Mouse (Mus musculus): ENCODE measurements at regions not wholly inside any gene's neighbourhood (a gene's known extent, or its start where the extent isn't known, plus 50 kb on each side); places are given as distances from the start of the nearest gene placed in this dataset.
A peak's percentile ranks its signal among the peaks of the same experiment; 100 is the strongest.

DNA sequence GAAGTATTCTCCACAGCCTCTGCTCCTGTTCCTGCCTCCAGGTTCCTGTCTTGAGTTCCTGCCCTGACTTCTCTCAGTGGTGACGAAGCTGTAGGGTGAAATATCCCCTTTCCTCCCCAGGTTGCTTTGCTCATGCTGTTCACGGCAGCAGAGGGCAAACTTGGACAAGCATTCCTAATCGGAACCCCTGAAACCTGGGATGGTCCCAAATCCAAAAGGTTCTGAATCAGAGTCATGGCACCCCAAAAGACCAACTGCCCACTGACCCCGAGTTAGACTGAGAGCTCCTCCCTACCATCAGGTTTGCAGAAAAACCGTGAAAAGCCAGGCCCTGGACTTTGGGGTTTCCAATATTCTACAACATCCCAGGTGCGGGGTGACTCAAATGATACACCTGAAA, 128.7 kb upstream of the Spata13 start:
- H3K27me3 ChIP-seq (ENCODE audit: control insufficient read depth, insufficient read depth, low read length), result no peaks in the 10 kb centered on the region
- 89% methylated on average over 6 of the region's 6 CpGs for WGBS
- H3K4me3 ChIP-seq (replicated peaks; ENCODE audit: insufficient read depth, low read depth, low read length), result no peak overlapping the region
- H3K4me1 ChIP-seq (ENCODE audit: control insufficient read depth, insufficient read depth, low read length), result no peaks in the 10 kb centered on the region
- no peak for TF ChIP-seq CTCF (IDR thresholded peaks at IDR 0.05; ENCODE audit: borderline replicate concordance, insufficient read depth, low read depth, low read length)
- no peak for TF ChIP-seq POLR2A (IDR thresholded peaks at IDR 0.05; ENCODE audit: borderline replicate concordance, insufficient read depth, low read length)
- no peak for DNase-seq
- no peak overlapping the region for H3K27ac ChIP-seq (ENCODE audit: insufficient read depth, low read length)

DNA sequence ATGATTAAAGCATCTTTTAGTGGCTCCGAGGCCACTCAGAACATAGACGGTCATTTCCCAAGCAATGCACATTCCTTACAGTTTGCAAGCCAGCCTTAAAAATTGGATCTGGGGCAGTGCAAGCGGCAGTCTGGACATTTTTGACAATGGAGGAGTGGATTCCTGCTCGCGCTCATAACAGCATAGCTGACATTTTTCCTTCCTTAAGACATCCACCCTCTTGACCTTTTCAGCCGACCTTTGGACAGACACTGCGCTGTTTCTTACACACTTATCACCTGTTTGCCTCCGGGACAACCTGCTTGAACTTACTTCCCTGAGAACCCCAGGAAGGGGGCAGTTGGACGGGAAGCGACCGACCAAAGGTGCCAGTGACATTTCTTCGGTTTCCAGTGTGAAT, 127.5 kb upstream of the Spata13 start:
- Histone ChIP-seq H3K4me3 (replicated peaks; ENCODE audit: insufficient read depth, low read depth, low read length) (no peak overlapping the region), H3K4me1 (ENCODE audit: control insufficient read depth, insufficient read depth, low read length) (no peaks in the 10 kb centered on the region), H3K27me3 (ENCODE audit: control insufficient read depth, insufficient read depth, low read length) (no peaks in the 10 kb centered on the region), H3K27ac (ENCODE audit: insufficient read depth, low read length) (no peak overlapping the region)
- WGBS, result 90% methylated on average over 12 of the region's 12 CpGs
- DNase-seq, result no peak
- TF ChIP-seq CTCF (IDR thresholded peaks at IDR 0.05; ENCODE audit: borderline replicate concordance, insufficient read depth, low read depth, low read length) (no peak), POLR2A (IDR thresholded peaks at IDR 0.05; ENCODE audit: borderline replicate concordance, insufficient read depth, low read length) (no peak)

DNA sequence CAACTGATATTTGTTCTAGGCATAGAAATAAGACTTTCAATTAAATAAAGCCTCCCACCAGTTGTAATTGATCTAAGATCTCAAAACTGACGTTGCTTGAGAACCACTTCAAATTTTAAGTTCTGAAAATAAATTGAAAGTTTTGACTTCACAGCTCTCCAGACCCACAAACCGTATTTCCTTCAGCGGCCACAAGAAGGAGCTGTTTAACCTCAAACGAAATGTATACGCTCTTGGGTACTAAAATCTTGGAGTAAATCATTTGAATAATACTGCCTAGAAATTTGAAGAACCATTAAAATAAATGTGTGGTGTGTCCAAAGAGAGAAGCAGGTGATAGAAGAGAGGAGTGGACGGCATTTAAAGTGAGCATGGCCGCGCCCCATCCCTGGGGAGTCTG, 120.2 kb upstream of the Spata13 start:
- H3K4me3 ChIP-seq (replicated peaks; ENCODE audit: insufficient read depth, low read depth, low read length), result no peak overlapping the region
- WGBS, result 28% methylated on average over 8 of the region's 8 CpGs
- H3K4me1 ChIP-seq (ENCODE audit: control insufficient read depth, insufficient read depth, low read length), result peaks cover 4% of the 10 kb centered on the region; the same call in 1 of the 2 replicates
- no peaks in the 10 kb centered on the region for H3K27me3 ChIP-seq (ENCODE audit: control insufficient read depth, insufficient read depth, low read length)
- TF ChIP-seq CTCF (IDR thresholded peaks at IDR 0.05; ENCODE audit: borderline replicate concordance, insufficient read depth, low read depth, low read length) (peak; percentile 15; the same call in 1 of the 2 replicates), POLR2A (IDR thresholded peaks at IDR 0.05; ENCODE audit: borderline replicate concordance, insufficient read depth, low read length) (no peak)
- H3K27ac ChIP-seq (ENCODE audit: insufficient read depth, low read length), result no peak overlapping the region
- DNase-seq, result no peak

DNA sequence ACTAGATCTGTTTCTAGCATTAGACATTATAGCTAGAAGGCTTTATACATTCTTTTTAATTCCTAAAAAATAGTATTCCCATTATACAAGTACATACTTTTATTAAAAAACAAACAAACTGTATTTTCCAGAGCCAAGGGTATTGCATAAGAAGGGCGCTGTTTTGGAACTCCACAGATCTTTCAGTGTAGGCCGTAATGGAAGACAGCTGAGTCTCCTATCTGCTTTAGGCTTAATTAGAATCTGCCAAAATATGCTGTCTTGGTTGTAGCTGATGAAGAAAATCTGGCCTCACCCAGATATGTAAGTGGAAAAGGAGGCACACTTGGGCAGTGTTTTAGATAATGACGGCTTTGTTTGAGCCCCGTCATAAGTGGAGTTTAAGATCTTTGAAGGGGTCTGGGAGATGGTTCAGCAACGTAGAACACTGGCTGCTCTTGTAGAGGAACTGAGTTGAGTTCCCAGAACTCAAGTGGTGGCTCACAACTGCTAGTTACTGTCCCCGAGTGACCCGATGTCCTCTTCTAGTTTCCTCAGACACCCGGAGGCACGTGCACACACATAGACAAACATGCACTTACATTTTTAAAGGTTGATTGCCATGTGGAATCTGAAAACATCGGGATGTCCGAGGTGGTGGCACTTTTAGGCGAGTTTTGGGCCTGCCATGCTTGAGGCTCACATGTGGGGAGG, 118.6 kb upstream of the Spata13 start:
- TF ChIP-seq CTCF (IDR thresholded peaks at IDR 0.05; ENCODE audit: borderline replicate concordance, insufficient read depth, low read depth, low read length) (no peak), POLR2A (IDR thresholded peaks at IDR 0.05; ENCODE audit: borderline replicate concordance, insufficient read depth, low read length) (no peak)
- Histone ChIP-seq H3K4me3 (replicated peaks; ENCODE audit: insufficient read depth, low read depth, low read length) (no peak overlapping the region), H3K4me1 (ENCODE audit: control insufficient read depth, insufficient read depth, low read length) (peaks cover 4% of the 10 kb centered on the region; the same call in 1 of the 2 replicates), H3K27me3 (ENCODE audit: control insufficient read depth, insufficient read depth, low read length) (no peaks in the 10 kb centered on the region), H3K27ac (ENCODE audit: insufficient read depth, low read length) (no peak overlapping the region)
- DNase-seq, result no peak
- WGBS, result 93% methylated on average over 12 of the region's 12 CpGs

DNA sequence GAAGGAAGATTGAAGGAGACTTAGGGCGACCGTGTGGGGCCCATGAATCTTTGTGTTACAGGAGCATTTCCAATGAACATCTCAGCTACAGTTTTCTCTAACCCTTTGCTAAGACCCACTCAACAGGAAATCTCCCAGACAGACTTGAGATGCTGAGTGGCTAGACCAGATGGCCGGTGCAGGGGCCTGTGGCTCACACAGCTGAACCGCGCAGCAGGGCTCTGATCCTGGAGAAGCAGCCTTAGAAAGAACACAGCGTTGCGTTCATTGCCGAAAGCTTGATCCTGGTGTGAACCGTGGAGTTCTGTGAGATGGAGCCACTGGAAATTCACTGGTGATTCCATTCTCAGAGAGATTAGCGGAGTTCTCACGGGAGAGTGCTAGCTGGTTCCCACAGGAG, 115.9 kb upstream of the Spata13 start:
- Histone ChIP-seq H3K4me1 (ENCODE audit: control insufficient read depth, insufficient read depth, low read length) (peaks cover 4% of the 10 kb centered on the region; the same call in 1 of the 2 replicates), H3K27ac (ENCODE audit: insufficient read depth, low read length) (no peak overlapping the region; the same call in 1 of the 2 replicates), H3K27me3 (ENCODE audit: control insufficient read depth, insufficient read depth, low read length) (no peaks in the 10 kb centered on the region), H3K4me3 (replicated peaks; ENCODE audit: insufficient read depth, low read depth, low read length) (no peak overlapping the region)
- 40% methylated on average over 11 of the region's 11 CpGs for WGBS
- TF ChIP-seq CTCF (IDR thresholded peaks at IDR 0.05; ENCODE audit: borderline replicate concordance, insufficient read depth, low read depth, low read length), result no peak
- no peak for TF ChIP-seq POLR2A (IDR thresholded peaks at IDR 0.05; ENCODE audit: borderline replicate concordance, insufficient read depth, low read length)
- DNase-seq, result peak; percentile 57 to 58

DNA sequence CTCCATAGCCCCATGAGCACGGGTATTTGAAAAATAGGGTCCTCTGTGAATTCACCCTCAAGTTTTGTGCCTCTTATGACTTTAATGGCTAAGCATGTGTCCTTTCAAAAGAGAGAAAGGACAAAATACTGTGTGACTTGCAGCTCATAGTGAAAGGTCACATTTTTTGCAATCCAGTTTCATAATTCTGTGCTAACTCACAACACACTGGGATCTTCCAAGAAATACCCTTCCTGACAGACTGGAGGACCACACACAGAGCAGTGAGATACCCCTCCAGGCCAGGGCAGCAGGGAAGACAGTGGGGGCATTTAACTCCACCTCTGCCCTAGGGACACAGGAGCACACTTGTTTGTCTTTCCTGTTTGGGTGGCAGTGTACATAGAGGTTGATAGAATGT, 110.8 kb upstream of the Spata13 start:
- H3K27me3 ChIP-seq (ENCODE audit: control insufficient read depth, insufficient read depth, low read length), result no peaks in the 10 kb centered on the region
- TF ChIP-seq POLR2A (IDR thresholded peaks at IDR 0.05; ENCODE audit: borderline replicate concordance, insufficient read depth, low read length), result no peak
- TF ChIP-seq CTCF (IDR thresholded peaks at IDR 0.05; ENCODE audit: borderline replicate concordance, insufficient read depth, low read depth, low read length), result no peak
- peaks cover 5% of the 10 kb centered on the region; the same call in 1 of the 2 replicates for H3K4me1 ChIP-seq (ENCODE audit: control insufficient read depth, insufficient read depth, low read length)
- no peak overlapping the region for H3K27ac ChIP-seq (ENCODE audit: insufficient read depth, low read length)
- 81% methylated on average over 1 of the region's 1 CpGs for WGBS
- DNase-seq, result no peak
- no peak overlapping the region for H3K4me3 ChIP-seq (replicated peaks; ENCODE audit: insufficient read depth, low read depth, low read length)

DNA sequence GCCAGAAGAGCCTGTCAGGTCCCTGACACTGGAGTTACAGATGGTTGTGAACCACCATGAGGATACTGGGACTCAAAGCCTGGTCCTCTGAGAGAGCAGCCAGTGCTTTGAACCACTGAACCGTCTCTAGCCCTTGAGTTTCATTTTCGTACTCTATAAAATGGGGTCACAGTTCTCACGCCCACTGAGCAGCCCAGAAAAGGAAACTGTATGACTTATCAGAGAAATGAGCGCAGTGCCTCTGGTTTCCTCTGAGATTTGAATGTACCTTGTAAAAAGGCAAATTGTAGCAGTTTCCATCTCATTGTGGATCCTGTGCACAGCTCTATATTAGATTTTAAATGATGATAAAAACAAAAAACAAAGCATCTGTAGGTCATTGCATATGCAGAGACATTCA, 108.9 kb upstream of the Spata13 start:
- peaks cover 9% of the 10 kb centered on the region for H3K4me1 ChIP-seq (ENCODE audit: control insufficient read depth, insufficient read depth, low read length)
- TF ChIP-seq CTCF (IDR thresholded peaks at IDR 0.05; ENCODE audit: borderline replicate concordance, insufficient read depth, low read depth, low read length) (no peak), POLR2A (IDR thresholded peaks at IDR 0.05; ENCODE audit: borderline replicate concordance, insufficient read depth, low read length) (no peak)
- H3K27ac ChIP-seq (ENCODE audit: insufficient read depth, low read length), result no peak overlapping the region
- DNase-seq, result no peak
- H3K27me3 ChIP-seq (ENCODE audit: control insufficient read depth, insufficient read depth, low read length), result no peaks in the 10 kb centered on the region
- no peak overlapping the region for H3K4me3 ChIP-seq (replicated peaks; ENCODE audit: insufficient read depth, low read depth, low read length)
- WGBS, result 77% methylated on average over 4 of the region's 4 CpGs

DNA sequence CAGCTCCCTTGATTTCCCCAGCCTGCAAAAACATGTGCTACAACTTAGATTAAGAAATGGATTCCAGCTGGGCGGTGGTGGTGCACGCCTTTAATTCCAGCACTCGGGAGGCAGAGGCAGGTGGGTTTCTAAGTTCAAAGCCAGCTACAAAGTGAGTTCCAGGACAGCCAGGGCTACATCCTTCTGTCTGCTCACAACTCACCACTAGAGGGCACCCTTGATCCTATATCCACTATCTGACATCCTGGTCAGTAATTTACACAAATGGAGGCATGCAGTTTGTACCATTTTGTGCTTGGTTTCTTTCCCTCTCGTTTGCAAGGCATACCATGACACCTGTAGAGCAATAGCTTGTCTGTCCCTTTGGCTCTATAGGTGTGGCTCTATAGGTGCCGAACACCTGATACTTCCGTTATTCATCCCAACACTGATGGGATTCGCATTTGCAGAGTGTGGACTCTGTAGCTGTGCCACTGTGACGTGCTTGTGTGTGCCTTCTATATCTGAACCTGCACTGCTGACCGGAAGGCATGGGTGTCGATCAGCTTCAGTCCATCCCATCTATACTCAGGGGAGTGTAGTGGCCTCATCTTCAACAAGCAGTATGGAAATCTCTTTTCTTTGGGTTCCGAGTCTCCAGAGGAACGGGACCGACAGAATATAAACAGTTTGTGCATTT, 108.4 kb upstream of the Spata13 start:
- peak; percentile 61 to 66 for DNase-seq
- WGBS, result 68% methylated on average over 13 of the region's 13 CpGs
- H3K4me1 ChIP-seq (ENCODE audit: control insufficient read depth, insufficient read depth, low read length), result peaks cover 9% of the 10 kb centered on the region
- no peak for TF ChIP-seq POLR2A (IDR thresholded peaks at IDR 0.05; ENCODE audit: borderline replicate concordance, insufficient read depth, low read length)
- TF ChIP-seq CTCF (IDR thresholded peaks at IDR 0.05; ENCODE audit: borderline replicate concordance, insufficient read depth, low read depth, low read length), result peak; percentile 81
- H3K27ac ChIP-seq (ENCODE audit: insufficient read depth, low read length), result no peak overlapping the region
- H3K27me3 ChIP-seq (ENCODE audit: control insufficient read depth, insufficient read depth, low read length), result no peaks in the 10 kb centered on the region
- no peak overlapping the region for H3K4me3 ChIP-seq (replicated peaks; ENCODE audit: insufficient read depth, low read depth, low read length)

Measured in cerebellum, adult 2 months (tissue).